Mouse (Mus musculus) midbrain, embryonic 12.5 days (tissue): Measurements from ENCODE around the gene Wsb1. TPM values are rescaled to one million over a fixed set of nuclear protein-coding genes. Genes with fewer than 3 reads are reported as not detected.

Experiments used
- ATAC-seq: fragments of 200-750 bp; cut with Nextera tagmentation; 2 replicates; pipeline ENCODE4 v1.8.0; 2017; ENCODE audit warnings: low read depth, moderate TSS enrichment, moderate library complexity; ENCODE audit not compliant: low FRiP score
- H3K27ac ChIP-seq: fragments of 300-500 bp; sonication (generic); replicated peaks from 2 replicates; pipeline ENCODE4 v1.5.1; 2016; ENCODE audit warnings: mild to moderate bottlenecking
- H3K27me3 ChIP-seq: fragments of 300-500 bp; sonication (generic); 2 replicates; pipeline ENCODE4 v1.6.1; 2016; ENCODE audit warnings: mild to moderate bottlenecking
- H3K36me3 ChIP-seq: fragments of 300-500 bp; sonication (generic); 2 replicates; pipeline ENCODE4 v1.6.1; 2016
- H3K4me1 ChIP-seq: fragments of 300-500 bp; sonication (generic); 2 replicates; pipeline ENCODE4 v1.6.1; 2016
- H3K4me2 ChIP-seq: fragments of 300-500 bp; sonication (generic); replicated peaks from 2 replicates; pipeline ENCODE4 v1.6.1; 2016; ENCODE audit warnings: mild to moderate bottlenecking, moderate library complexity
- H3K4me3 ChIP-seq: fragments of 300-500 bp; sonication (generic); 2 replicates; pipeline ENCODE4 v1.5.1; 2016; ENCODE audit warnings: mild to moderate bottlenecking
- H3K9ac ChIP-seq: fragments of 300-500 bp; sonication (generic); replicated peaks from 2 replicates; pipeline ENCODE4 v1.6.1; 2016; ENCODE audit warnings: mild to moderate bottlenecking, moderate library complexity
- H3K9me3 ChIP-seq: fragments of 300-500 bp; sonication (generic); 2 replicates; pipeline ENCODE4 v1.6.1; 2016; ENCODE audit warnings: mild to moderate bottlenecking
- WGBS: fragments of 180-500 bp; shearing (Covaris S2); methylation state at CpG from one replicate; pipeline ENCODE4 v1.1.7; 2016; 5-methylcytosine and 5-hydroxymethylcytosine counted together
- polyA plus RNA-seq: library from polyadenylated mRNA; unstranded; fragments of >200 nt; fragmentation: Nextera tagmentation; extraction: Ambion mirVana; gene quantifications from 2 replicates; pipeline ENCODE4 v1.2.1, GENCODE M21; 2016

Wsb1 gene
- polyA plus RNA-seq, 1 experiment from 2014 or later, result 490 TPM

- H3K27me3 ChIP-seq, result peaks cover 11% of the 10 kb centered on the region; the same call in 1 of the 2 replicates
- no peak overlapping the region for H3K9ac ChIP-seq
- H3K9me3 ChIP-seq, result peaks cover 3% of the 10 kb centered on the region; the same call in 1 of the 2 replicates
- no peaks in the 10 kb centered on the region for H3K4me1 ChIP-seq
- H3K36me3 ChIP-seq, result no peaks in the 10 kb centered on the region
- no peak overlapping the region for H3K4me3 ChIP-seq
- no peak overlapping the region for H3K27ac ChIP-seq
- WGBS, result 80% methylated on average over 6 of the region's 6 CpGs
- no peak for ATAC-seq
- no peak overlapping the region for H3K4me2 ChIP-seq
Measured at GRCm38 (mm10) chr11:79258738-79259137, 4.3 kb upstream of the Wsb1 start.

GRCm38 (mm10) chr11:79253542-79254390 is 705 bp downstream of the Wsb1 start:
- ATAC-seq, result peak; percentile 52
- peak overlapping the region; percentile 97 for H3K27ac ChIP-seq
- no peaks in the 10 kb centered on the region for H3K9me3 ChIP-seq
- peaks cover 11% of the 10 kb centered on the region; the same call in 1 of the 2 replicates for H3K27me3 ChIP-seq
- H3K4me3 ChIP-seq, result peak overlapping the region; percentile 95
- 1% methylated on average over 49 of the region's 49 CpGs for WGBS
- peak overlapping the region; percentile 97 for H3K9ac ChIP-seq
- peak overlapping the region; percentile 67 for H3K4me2 ChIP-seq
- H3K4me1 ChIP-seq, result peaks cover 22% of the 10 kb centered on the region
- peaks cover 22% of the 10 kb centered on the region for H3K36me3 ChIP-seq

- ATAC-seq, result no peak
- Histone ChIP-seq H3K4me2 (peak overlapping the region; percentile 67), H3K36me3 (peaks cover 27% of the 10 kb centered on the region), H3K27me3 (peaks cover 11% of the 10 kb centered on the region; the same call in 1 of the 2 replicates), H3K4me3 (peak overlapping the region; percentile 95), H3K4me1 (peaks cover 22% of the 10 kb centered on the region), H3K9me3 (no peaks in the 10 kb centered on the region), H3K27ac (peak overlapping the region; percentile 97; the same call in 1 of the 2 replicates), H3K9ac (peak overlapping the region; percentile 97)
- 34% methylated on average over 6 of the region's 6 CpGs for WGBS
Measured at GRCm38 (mm10) chr11:79252881-79253541, 1.5 kb downstream of the Wsb1 start.

- Histone ChIP-seq H3K9ac (no peak overlapping the region), H3K9me3 (no peaks in the 10 kb centered on the region), H3K4me2 (no peak overlapping the region), H3K36me3 (peaks cover 60% of the 10 kb centered on the region), H3K4me1 (no peaks in the 10 kb centered on the region), H3K4me3 (no peak overlapping the region), H3K27me3 (no peaks in the 10 kb centered on the region), H3K27ac (no peak overlapping the region)
- ATAC-seq, result no peak
- 98% methylated on average over 7 of the region's 7 CpGs for WGBS
Measured at GRCm38 (mm10) chr11:79239024-79239423, 15.4 kb downstream of the Wsb1 start.

GRCm38 (mm10) chr11:79238398-79238752 is 16.1 kb downstream of the Wsb1 start:
- no peaks in the 10 kb centered on the region for H3K27me3 ChIP-seq
- ATAC-seq, result no peak
- H3K4me2 ChIP-seq, result no peak overlapping the region
- H3K4me3 ChIP-seq, result no peak overlapping the region
- H3K4me1 ChIP-seq, result no peaks in the 10 kb centered on the region
- peaks cover 55% of the 10 kb centered on the region for H3K36me3 ChIP-seq
- no peak overlapping the region for H3K9ac ChIP-seq
- WGBS, result 43% methylated on average over 1 of the region's 1 CpGs
- H3K9me3 ChIP-seq, result no peaks in the 10 kb centered on the region
- no peak overlapping the region for H3K27ac ChIP-seq

GRCm38 (mm10) chr11:79237644-79238397 is 16.6 kb downstream of the Wsb1 start:
- ATAC-seq, result no peak
- no peak overlapping the region for H3K27ac ChIP-seq
- no peaks in the 10 kb centered on the region for H3K9me3 ChIP-seq

GRCm38 (mm10) chr11:79230251-79230570 is 24.3 kb downstream of the Wsb1 start:
- 89% methylated on average over 13 of the region's 13 CpGs for WGBS

More at GRCm38 (mm10) chr11:79237644-79238397, 16.6 kb downstream of the Wsb1 start:
- Histone ChIP-seq H3K4me2 (no peak overlapping the region), H3K27me3 (no peaks in the 10 kb centered on the region), H3K9ac (no peak overlapping the region), H3K4me3 (no peak overlapping the region), H3K36me3 (peaks cover 51% of the 10 kb centered on the region), H3K4me1 (no peaks in the 10 kb centered on the region)
- 94% methylated on average over 11 of the region's 11 CpGs for WGBS

GRCm38 (mm10) chr11:79229561-79230250 is 24.8 kb downstream of the Wsb1 start:
- Histone ChIP-seq H3K36me3 (0 out of 2 replicates have a peak, but pooled peaks cover 3% of the 10 kb centered on the region), H3K27me3 (no peaks in the 10 kb centered on the region), H3K4me2 (no peak overlapping the region), H3K9me3 (no peaks in the 10 kb centered on the region), H3K9ac (no peak overlapping the region), H3K27ac (no peak overlapping the region), H3K4me1 (0 out of 2 replicates have a peak, but pooled peaks cover 3% of the 10 kb centered on the region), H3K4me3 (no peak overlapping the region)
- WGBS, result 92% methylated on average over 11 of the region's 11 CpGs
- ATAC-seq, result no peak

More at GRCm38 (mm10) chr11:79230251-79230570, 24.3 kb downstream of the Wsb1 start:
- Histone ChIP-seq H3K27me3 (no peaks in the 10 kb centered on the region), H3K4me1 (no peaks in the 10 kb centered on the region), H3K4me2 (no peak overlapping the region), H3K36me3 (0 out of 2 replicates have a peak, but pooled peaks cover 3% of the 10 kb centered on the region), H3K4me3 (no peak overlapping the region), H3K9me3 (no peaks in the 10 kb centered on the region), H3K9ac (no peak overlapping the region), H3K27ac (no peak overlapping the region)
- ATAC-seq, result no peak

GRCm38 (mm10) chr11:79229057-79229504 is 25.4 kb downstream of the Wsb1 start:
- no peak for ATAC-seq
- 82% methylated on average over 10 of the region's 10 CpGs for WGBS
- Histone ChIP-seq H3K27ac (no peak overlapping the region), H3K36me3 (0 out of 2 replicates have a peak, but pooled peaks cover 3% of the 10 kb centered on the region), H3K9ac (no peak overlapping the region), H3K27me3 (no peaks in the 10 kb centered on the region), H3K4me3 (no peak overlapping the region), H3K4me1 (0 out of 2 replicates have a peak, but pooled peaks cover 5% of the 10 kb centered on the region), H3K4me2 (no peak overlapping the region), H3K9me3 (no peaks in the 10 kb centered on the region)

GRCm38 (mm10) chr11:79228089-79228488 is 26.4 kb downstream of the Wsb1 start:
- H3K4me2 ChIP-seq, result no peak overlapping the region
- no peak overlapping the region for H3K4me3 ChIP-seq
- H3K36me3 ChIP-seq, result 0 out of 2 replicates have a peak, but pooled peaks cover 3% of the 10 kb centered on the region
- no peak overlapping the region for H3K27ac ChIP-seq
- no peak for ATAC-seq
- H3K4me1 ChIP-seq, result 0 out of 2 replicates have a peak, but pooled peaks cover 5% of the 10 kb centered on the region
- H3K9ac ChIP-seq, result no peak overlapping the region
- WGBS, result 91% methylated on average over 2 of the region's 2 CpGs
- no peaks in the 10 kb centered on the region for H3K27me3 ChIP-seq
- no peaks in the 10 kb centered on the region for H3K9me3 ChIP-seq
